Mouse (Mus musculus): ENCODE measurements around the gene Saysd1.
"Not testable (repeated sequence)": the region's sequence is repeated elsewhere in the genome, so short reads cannot be mapped to it uniquely, and the experiment has no call there.

The Saysd1 gene

GRCm38 (mm10) chr14:20041836-20042235 lies 96.5 kb downstream of the Saysd1 start:
- no peak for DNase-seq (ENCODE audit: low spot score in 2 of 2)

GRCm38 (mm10) chr14:20040976-20041375 lies 97.4 kb downstream of the Saysd1 start:
- no peak for DNase-seq (ENCODE audit: low spot score in 2 of 2)

GRCm38 (mm10) chr14:20039795-20040194 lies 98.5 kb downstream of the Saysd1 start:
- DNase-seq (ENCODE audit: low spot score in 2 of 2): no peak

GRCm38 (mm10) chr14:20032738-20033116 lies 105.6 kb downstream of the Saysd1 start:
- no peak for DNase-seq (ENCODE audit: low spot score in 2 of 2)

GRCm38 (mm10) chr14:20032016-20032737 lies 106.2 kb downstream of the Saysd1 start:
- no peak for DNase-seq (ENCODE audit: low spot score in 2 of 2)

- no peak for DNase-seq (ENCODE audit: low spot score in 2 of 2)
Measured at GRCm38 (mm10) chr14:20029606-20030005, 108.7 kb downstream of the Saysd1 start.

- not testable (repeated sequence) for DNase-seq (ENCODE audit: low spot score in 2 of 2)
Measured at GRCm38 (mm10) chr14:20027475-20027874, 110.9 kb downstream of the Saysd1 start.

All from urinary bladder, postnatal 4 days (tissue).